Mouse (Mus musculus) E14TG2a.4 (cell line): Measurements from ENCODE around the gene Dctn1.

ENCODE experiments used
- CTCF ChIP-seq: conservative IDR thresholded peaks from 2 replicates; pipeline ENCODE4 v1.5.1; 2014; ENCODE audit warnings: low read length
- NANOG ChIP-seq: IDR thresholded peaks from 2 replicates; pipeline ENCODE4 v1.6.1; 2014; ENCODE audit warnings: borderline replicate concordance, low read length, mixed read lengths
- POU5F1 ChIP-seq: IDR thresholded peaks from 2 replicates; pipeline ENCODE4 v1.6.1; 2014; ENCODE audit warnings: low read length, borderline replicate concordance

GRCm38 (mm10) chr6:83207361-83208049, 41.8 kb downstream of the Dctn1 start:
- TF ChIP-seq CTCF (no peak), POU5F1 (no peak), NANOG (no peak)
